Mouse (Mus musculus): ENCODE data around the gene Itga1. TPM values are rescaled to one million over a fixed set of nuclear protein-coding genes. Genes with fewer than 3 reads are reported as not detected.

Gene Itga1
- 16.5 and 17.9 TPM in 2 replicates for polyA plus RNA-seq (2012; rRNA removed)

GRCm38 (mm10) chr13:115101355-115102191, at the start of gene Itga1, which contains the start of gene Gm49395:
Gene Itga1, minus strand, starts transcription at chr13:115101964.
Gene Gm49395, minus strand, starts transcription at chr13:115101921.
- DNase-seq: peak; percentile 98
- Histone ChIP-seq H3K4me1 (ENCODE audit: control insufficient read depth, insufficient read depth, low read length) (peaks cover 11% of the 10 kb centered on the region; the same call in 1 of the 2 replicates), H3K27me3 (replicated peaks; ENCODE audit: control insufficient read depth, insufficient read depth, low read length) (no peaks in the 10 kb centered on the region), H3K36me3 (ENCODE audit: control insufficient read depth, insufficient read depth, low read length) (no peaks in the 10 kb centered on the region; the same call in 1 of the 2 replicates), H3K27ac (ENCODE audit: insufficient read depth, low read depth, low read length) (peak within 1 kb of the TSS; percentile 99), H3K4me3 (ENCODE audit: insufficient read depth, low read depth, low read length) (peak within 1 kb of the TSS; percentile 93)
- WGBS: under 1% methylated on average over 39 of the region's 39 CpGs
- peak; percentile 23 for TF ChIP-seq CTCF (conservative IDR thresholded peaks at IDR 0.05; ENCODE audit: insufficient read depth, insufficient read length, low read depth, low read length)
- TF ChIP-seq POLR2A (IDR thresholded peaks at IDR 0.05; ENCODE audit: low read depth, low read length): peak; percentile 36

GRCm38 (mm10) chr13:115150602-115151001, 48.8 kb upstream of the Itga1 start:
- no peaks in the 10 kb centered on the region for H3K36me3 ChIP-seq (ENCODE audit: control insufficient read depth, insufficient read depth, low read length)
- H3K27ac ChIP-seq (ENCODE audit: insufficient read depth, low read depth, low read length): no peak overlapping the region
- no peaks in the 10 kb centered on the region for H3K27me3 ChIP-seq (replicated peaks; ENCODE audit: control insufficient read depth, insufficient read depth, low read length)
- 32% methylated on average over 1 of the region's 1 CpGs for WGBS
- peaks cover 8% of the 10 kb centered on the region; the same call in 1 of the 2 replicates for H3K4me1 ChIP-seq (ENCODE audit: control insufficient read depth, insufficient read depth, low read length)
- H3K4me3 ChIP-seq (ENCODE audit: insufficient read depth, low read depth, low read length): no peak overlapping the region
- peak; percentile 86 for DNase-seq
- TF ChIP-seq POLR2A (IDR thresholded peaks at IDR 0.05; ENCODE audit: low read depth, low read length): no peak
- TF ChIP-seq CTCF (conservative IDR thresholded peaks at IDR 0.05; ENCODE audit: insufficient read depth, insufficient read length, low read depth, low read length): no peak

DNA sequence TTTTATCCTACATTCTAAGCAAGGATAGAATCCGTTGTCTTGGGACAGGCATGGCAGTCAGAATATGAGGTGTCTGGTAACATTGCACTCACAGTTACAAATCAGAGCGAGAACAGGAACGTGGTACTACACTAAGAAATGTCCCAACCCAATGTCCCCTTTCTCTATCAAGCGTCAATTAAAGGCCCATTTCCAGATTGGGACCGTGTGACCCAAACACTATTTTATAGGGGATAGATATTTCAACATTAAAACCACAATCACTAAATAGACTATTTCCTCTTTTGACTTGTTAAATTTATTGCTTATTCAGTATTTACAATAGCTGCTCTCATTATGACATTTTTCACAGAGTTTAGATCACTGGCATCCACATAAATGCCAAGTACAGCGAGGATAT, 48.1 kb upstream of the Itga1 start:
- Histone ChIP-seq H3K4me1 (ENCODE audit: control insufficient read depth, insufficient read depth, low read length) (peaks cover 8% of the 10 kb centered on the region; the same call in 1 of the 2 replicates), H3K36me3 (ENCODE audit: control insufficient read depth, insufficient read depth, low read length) (no peaks in the 10 kb centered on the region), H3K4me3 (ENCODE audit: insufficient read depth, low read depth, low read length) (no peak overlapping the region), H3K27ac (ENCODE audit: insufficient read depth, low read depth, low read length) (no peak overlapping the region), H3K27me3 (replicated peaks; ENCODE audit: control insufficient read depth, insufficient read depth, low read length) (no peaks in the 10 kb centered on the region)
- TF ChIP-seq CTCF (conservative IDR thresholded peaks at IDR 0.05; ENCODE audit: insufficient read depth, insufficient read length, low read depth, low read length) (no peak), POLR2A (IDR thresholded peaks at IDR 0.05; ENCODE audit: low read depth, low read length) (no peak)
- DNase-seq: no peak
- WGBS: 86% methylated on average over 6 of the region's 6 CpGs

DNA sequence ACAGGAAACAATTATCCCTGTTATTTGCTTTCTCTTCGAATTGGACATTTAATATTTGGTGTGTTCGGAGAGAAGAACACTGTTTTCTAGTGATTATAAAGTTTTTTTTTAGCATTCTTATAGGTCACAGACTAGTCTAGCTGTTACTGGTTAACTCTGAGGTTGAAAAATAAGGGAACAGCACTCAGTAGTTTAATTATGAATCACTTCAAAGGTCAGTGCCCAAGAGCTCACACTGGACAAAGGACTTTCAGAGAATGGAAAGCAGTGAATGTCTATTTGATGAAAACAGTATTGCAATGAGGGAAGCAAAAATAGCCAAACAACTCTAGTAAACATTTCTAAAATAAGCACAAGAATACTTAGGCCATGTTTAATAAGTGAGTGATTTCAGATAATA, 41.8 kb upstream of the Itga1 start:
- TF ChIP-seq CTCF (conservative IDR thresholded peaks at IDR 0.05; ENCODE audit: insufficient read depth, insufficient read length, low read depth, low read length) (no peak), POLR2A (IDR thresholded peaks at IDR 0.05; ENCODE audit: low read depth, low read length) (no peak)

GRCm38 (mm10) chr13:115142066-115142465, 40.3 kb upstream of the Itga1 start:
- DNase-seq: no peak
- H3K27me3 ChIP-seq (replicated peaks; ENCODE audit: control insufficient read depth, insufficient read depth, low read length): no peaks in the 10 kb centered on the region
- H3K27ac ChIP-seq (ENCODE audit: insufficient read depth, low read depth, low read length): no peak overlapping the region
- TF ChIP-seq CTCF (conservative IDR thresholded peaks at IDR 0.05; ENCODE audit: insufficient read depth, insufficient read length, low read depth, low read length): no peak
- no peak for TF ChIP-seq POLR2A (IDR thresholded peaks at IDR 0.05; ENCODE audit: low read depth, low read length)
- H3K4me3 ChIP-seq (ENCODE audit: insufficient read depth, low read depth, low read length): no peak overlapping the region
- 92% methylated on average over 3 of the region's 3 CpGs for WGBS
- no peaks in the 10 kb centered on the region for H3K36me3 ChIP-seq (ENCODE audit: control insufficient read depth, insufficient read depth, low read length)
- H3K4me1 ChIP-seq (ENCODE audit: control insufficient read depth, insufficient read depth, low read length): peaks cover 5% of the 10 kb centered on the region; the same call in 1 of the 2 replicates

More for the DNA sequence above, 41.8 kb upstream of the Itga1 start:
- H3K27me3 ChIP-seq (replicated peaks; ENCODE audit: control insufficient read depth, insufficient read depth, low read length): no peaks in the 10 kb centered on the region
- peaks cover 5% of the 10 kb centered on the region; the same call in 1 of the 2 replicates for H3K4me1 ChIP-seq (ENCODE audit: control insufficient read depth, insufficient read depth, low read length)
- peak; percentile 79 for DNase-seq
- no peak overlapping the region for H3K4me3 ChIP-seq (ENCODE audit: insufficient read depth, low read depth, low read length)
- H3K27ac ChIP-seq (ENCODE audit: insufficient read depth, low read depth, low read length): no peak overlapping the region
- 42% methylated on average over 2 of the region's 2 CpGs for WGBS
- no peaks in the 10 kb centered on the region for H3K36me3 ChIP-seq (ENCODE audit: control insufficient read depth, insufficient read depth, low read length)

DNA sequence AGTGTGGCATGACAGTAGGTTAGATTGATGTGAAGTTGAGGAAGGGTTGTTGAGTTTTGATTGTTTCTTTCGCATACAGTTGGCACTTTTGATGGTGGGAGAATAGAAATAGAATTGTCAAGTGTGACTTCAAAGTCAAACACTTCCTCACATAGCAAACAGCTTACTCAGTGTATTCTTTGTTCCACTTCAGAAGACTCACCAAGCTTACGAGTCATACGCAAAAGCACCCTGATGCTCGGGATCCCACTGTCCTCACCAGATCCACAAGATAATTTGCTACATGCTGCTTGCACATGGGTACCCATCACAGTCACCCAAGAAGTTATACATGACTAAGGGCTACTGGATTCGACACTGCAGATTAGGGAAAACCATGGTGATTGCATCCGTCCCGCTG, 36.7 kb upstream of the Itga1 start:
- Histone ChIP-seq H3K27ac (ENCODE audit: insufficient read depth, low read depth, low read length) (no peak overlapping the region), H3K4me3 (ENCODE audit: insufficient read depth, low read depth, low read length) (no peak overlapping the region), H3K27me3 (replicated peaks; ENCODE audit: control insufficient read depth, insufficient read depth, low read length) (no peaks in the 10 kb centered on the region), H3K36me3 (ENCODE audit: control insufficient read depth, insufficient read depth, low read length) (no peaks in the 10 kb centered on the region), H3K4me1 (ENCODE audit: control insufficient read depth, insufficient read depth, low read length) (no peaks in the 10 kb centered on the region)
- no peak for DNase-seq
- TF ChIP-seq POLR2A (IDR thresholded peaks at IDR 0.05; ENCODE audit: low read depth, low read length) (no peak), CTCF (conservative IDR thresholded peaks at IDR 0.05; ENCODE audit: insufficient read depth, insufficient read length, low read depth, low read length) (no peak)
- WGBS: 90% methylated on average over 7 of the region's 7 CpGs

GRCm38 (mm10) chr13:115136761-115137160, 35.0 kb upstream of the Itga1 start:
- Histone ChIP-seq H3K36me3 (ENCODE audit: control insufficient read depth, insufficient read depth, low read length) (no peaks in the 10 kb centered on the region), H3K4me3 (ENCODE audit: insufficient read depth, low read depth, low read length) (no peak overlapping the region), H3K27me3 (replicated peaks; ENCODE audit: control insufficient read depth, insufficient read depth, low read length) (no peaks in the 10 kb centered on the region), H3K27ac (ENCODE audit: insufficient read depth, low read depth, low read length) (0 out of 2 replicates have a peak overlapping the region, but pooled peaks have one; percentile 23), H3K4me1 (ENCODE audit: control insufficient read depth, insufficient read depth, low read length) (no peaks in the 10 kb centered on the region)
- WGBS: 69% methylated on average over 3 of the region's 3 CpGs
- DNase-seq: peak; percentile 38
- TF ChIP-seq CTCF (conservative IDR thresholded peaks at IDR 0.05; ENCODE audit: insufficient read depth, insufficient read length, low read depth, low read length) (no peak), POLR2A (IDR thresholded peaks at IDR 0.05; ENCODE audit: low read depth, low read length) (no peak)

All from kidney, adult 2 months (tissue).